Mouse (Mus musculus): Measurements from ENCODE around the gene Igsf21. TPM values are rescaled to one million over a fixed set of nuclear protein-coding genes. Genes with fewer than 3 reads are reported as not detected.

Igsf21 gene
- polyA plus RNA-seq, 1 experiment from 2014 or later, result 50.9 TPM

DNA sequence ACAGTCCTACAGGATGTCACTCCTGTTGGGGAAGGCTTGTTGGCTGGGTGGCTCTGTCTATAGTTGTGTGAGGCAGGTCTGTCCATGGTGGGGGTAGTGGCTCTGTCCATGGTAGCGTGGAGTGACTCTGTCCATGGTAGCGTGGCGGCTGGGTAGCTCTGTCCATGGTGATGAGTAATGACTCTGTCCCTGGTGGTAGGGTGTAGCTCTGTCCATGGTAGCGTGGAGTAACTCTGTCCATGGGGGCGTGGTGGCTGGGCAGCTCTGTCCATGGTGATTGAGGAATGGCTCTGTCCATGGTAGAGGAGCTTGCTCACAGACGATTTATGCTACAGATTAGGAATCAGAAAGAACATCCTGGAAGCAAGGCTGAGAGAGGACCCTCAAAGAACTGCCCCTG lies 12.4 kb upstream of the Igsf21 start:
- WGBS, result 10% methylated on average over 6 of the region's 6 CpGs
- H3K27ac ChIP-seq (ENCODE audit: low read length), result no peak overlapping the region
- H3K4me3 ChIP-seq (replicated peaks; ENCODE audit: low read length), result no peak overlapping the region
- H3K27me3 ChIP-seq (replicated peaks; ENCODE audit: control insufficient read depth, insufficient read depth, low read length), result no peaks in the 10 kb centered on the region
- H3K4me2 ChIP-seq (ENCODE audit: low read length), result no peak overlapping the region
- ATAC-seq, result no peak
- H3K9me3 ChIP-seq (ENCODE audit: control insufficient read depth, low read length), result no peaks in the 10 kb centered on the region
- no peaks in the 10 kb centered on the region for H3K36me3 ChIP-seq (ENCODE audit: control insufficient read depth, insufficient read depth)
- H3K4me1 ChIP-seq (replicated peaks; ENCODE audit: control insufficient read depth, insufficient read depth, low read length), result no peaks in the 10 kb centered on the region
- no peak overlapping the region for H3K9ac ChIP-seq (replicated peaks; ENCODE audit: low read depth, low read length)

DNA sequence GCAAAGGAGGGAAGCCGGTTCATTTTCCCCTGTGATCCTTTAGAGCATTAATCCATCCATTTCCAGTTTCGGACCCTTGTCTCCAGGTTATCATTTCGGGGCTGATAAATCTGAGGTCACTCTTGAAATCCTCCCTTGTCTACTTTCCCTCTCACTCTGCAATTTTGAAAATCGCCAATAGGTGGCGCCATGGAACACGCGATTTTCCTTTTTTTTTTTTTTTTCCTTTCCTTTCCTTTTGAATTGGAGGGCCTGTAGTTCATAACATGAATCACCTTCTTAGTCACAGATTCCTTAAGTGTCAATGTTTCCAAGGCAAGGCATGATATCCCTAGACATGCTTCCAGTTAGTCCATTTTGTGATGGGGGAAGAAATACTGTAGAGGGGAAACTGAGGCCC lies 5.8 kb upstream of the Igsf21 start:
- WGBS, result 7% methylated on average over 7 of the region's 7 CpGs
- no peak for ATAC-seq
- Histone ChIP-seq H3K4me1 (replicated peaks; ENCODE audit: control insufficient read depth, insufficient read depth, low read length) (peaks cover 7% of the 10 kb centered on the region), H3K9ac (replicated peaks; ENCODE audit: low read depth, low read length) (no peak overlapping the region), H3K9me3 (ENCODE audit: control insufficient read depth, low read length) (no peaks in the 10 kb centered on the region), H3K27me3 (replicated peaks; ENCODE audit: control insufficient read depth, insufficient read depth, low read length) (peaks cover 8% of the 10 kb centered on the region; the same call in 1 of the 2 replicates), H3K4me3 (replicated peaks; ENCODE audit: low read length) (no peak overlapping the region), H3K27ac (ENCODE audit: low read length) (no peak overlapping the region), H3K4me2 (ENCODE audit: low read length) (no peak overlapping the region), H3K36me3 (ENCODE audit: control insufficient read depth, insufficient read depth) (no peaks in the 10 kb centered on the region)

DNA sequence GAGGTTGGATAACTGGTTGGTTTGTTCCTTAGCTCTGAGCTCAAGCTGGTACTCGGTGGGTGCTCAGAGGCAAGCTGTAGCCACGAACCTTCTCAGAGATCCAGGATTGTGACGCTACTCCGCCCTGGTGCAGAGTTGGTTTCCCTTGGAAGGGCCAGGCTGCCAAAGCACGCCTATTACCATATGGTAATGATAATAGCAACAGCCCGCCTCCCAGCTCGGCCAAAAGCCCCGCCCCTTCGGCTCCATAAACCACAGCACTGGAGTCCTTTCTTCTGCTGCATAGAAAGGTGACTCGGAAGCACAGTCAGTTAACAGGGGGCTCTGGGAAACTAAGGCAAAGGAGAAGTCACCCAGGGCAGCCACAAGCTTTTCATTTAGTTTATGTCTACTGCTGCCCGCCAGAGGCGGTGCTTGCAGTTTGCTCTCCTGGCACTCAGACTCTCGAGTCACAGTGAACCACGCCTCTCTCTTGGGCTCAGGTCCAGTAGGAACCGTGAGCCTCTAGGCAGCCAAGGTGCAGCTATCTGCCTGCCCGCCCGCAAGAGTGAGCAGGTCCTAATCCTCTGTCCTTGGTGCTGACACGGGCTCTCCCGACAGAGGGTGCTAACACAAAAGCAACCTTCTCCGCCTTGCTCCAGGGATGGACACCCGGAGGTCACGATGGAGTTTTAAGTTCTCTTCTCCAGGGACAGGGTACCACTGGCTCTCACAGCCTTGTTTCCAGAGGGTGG lies 2.6 kb upstream of the Igsf21 start:
- no peaks in the 10 kb centered on the region for H3K9me3 ChIP-seq (ENCODE audit: control insufficient read depth, low read length)
- no peak overlapping the region for H3K27ac ChIP-seq (ENCODE audit: low read length)
- WGBS, result 3% methylated on average over 22 of the region's 22 CpGs
- peaks cover 12% of the 10 kb centered on the region; the same call in 1 of the 2 replicates for H3K27me3 ChIP-seq (replicated peaks; ENCODE audit: control insufficient read depth, insufficient read depth, low read length)
- H3K4me1 ChIP-seq (replicated peaks; ENCODE audit: control insufficient read depth, insufficient read depth, low read length), result peaks cover 28% of the 10 kb centered on the region
- H3K4me3 ChIP-seq (replicated peaks; ENCODE audit: low read length), result no peak overlapping the region
- peak; percentile 26 for ATAC-seq
- H3K36me3 ChIP-seq (ENCODE audit: control insufficient read depth, insufficient read depth), result no peaks in the 10 kb centered on the region
- peak overlapping the region; percentile 18 for H3K4me2 ChIP-seq (ENCODE audit: low read length)
- no peak overlapping the region for H3K9ac ChIP-seq (replicated peaks; ENCODE audit: low read depth, low read length)

DNA sequence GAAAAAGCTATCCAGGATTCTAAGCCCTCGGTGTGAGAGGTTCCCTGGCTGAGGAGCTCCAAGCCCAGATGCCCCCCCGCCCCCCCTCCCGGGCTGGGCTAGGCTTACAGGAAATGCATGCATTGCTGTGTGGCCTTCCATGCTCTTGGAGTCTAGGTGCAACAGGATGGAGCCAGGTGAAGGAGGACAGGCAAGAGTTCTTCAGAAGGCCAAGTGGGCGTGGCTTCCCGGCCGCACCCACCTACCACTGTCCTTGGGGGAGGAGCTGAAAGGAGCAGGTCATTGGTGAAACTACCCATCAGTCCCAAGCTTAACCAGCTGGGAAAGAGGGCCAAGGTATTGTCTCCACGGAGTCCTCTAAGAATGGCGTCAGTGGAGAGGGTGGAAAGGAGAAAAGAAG lies 1.8 kb upstream of the Igsf21 start:
- Histone ChIP-seq H3K4me2 (ENCODE audit: low read length) (no peak overlapping the region), H3K4me1 (replicated peaks; ENCODE audit: control insufficient read depth, insufficient read depth, low read length) (peaks cover 34% of the 10 kb centered on the region), H3K4me3 (replicated peaks; ENCODE audit: low read length) (no peak overlapping the region), H3K36me3 (ENCODE audit: control insufficient read depth, insufficient read depth) (no peaks in the 10 kb centered on the region), H3K9ac (replicated peaks; ENCODE audit: low read depth, low read length) (no peak overlapping the region), H3K9me3 (ENCODE audit: control insufficient read depth, low read length) (no peaks in the 10 kb centered on the region), H3K27ac (ENCODE audit: low read length) (no peak overlapping the region), H3K27me3 (replicated peaks; ENCODE audit: control insufficient read depth, insufficient read depth, low read length) (peaks cover 13% of the 10 kb centered on the region; the same call in 1 of the 2 replicates)
- WGBS, result 1% methylated on average over 8 of the region's 8 CpGs
- ATAC-seq, result no peak

DNA sequence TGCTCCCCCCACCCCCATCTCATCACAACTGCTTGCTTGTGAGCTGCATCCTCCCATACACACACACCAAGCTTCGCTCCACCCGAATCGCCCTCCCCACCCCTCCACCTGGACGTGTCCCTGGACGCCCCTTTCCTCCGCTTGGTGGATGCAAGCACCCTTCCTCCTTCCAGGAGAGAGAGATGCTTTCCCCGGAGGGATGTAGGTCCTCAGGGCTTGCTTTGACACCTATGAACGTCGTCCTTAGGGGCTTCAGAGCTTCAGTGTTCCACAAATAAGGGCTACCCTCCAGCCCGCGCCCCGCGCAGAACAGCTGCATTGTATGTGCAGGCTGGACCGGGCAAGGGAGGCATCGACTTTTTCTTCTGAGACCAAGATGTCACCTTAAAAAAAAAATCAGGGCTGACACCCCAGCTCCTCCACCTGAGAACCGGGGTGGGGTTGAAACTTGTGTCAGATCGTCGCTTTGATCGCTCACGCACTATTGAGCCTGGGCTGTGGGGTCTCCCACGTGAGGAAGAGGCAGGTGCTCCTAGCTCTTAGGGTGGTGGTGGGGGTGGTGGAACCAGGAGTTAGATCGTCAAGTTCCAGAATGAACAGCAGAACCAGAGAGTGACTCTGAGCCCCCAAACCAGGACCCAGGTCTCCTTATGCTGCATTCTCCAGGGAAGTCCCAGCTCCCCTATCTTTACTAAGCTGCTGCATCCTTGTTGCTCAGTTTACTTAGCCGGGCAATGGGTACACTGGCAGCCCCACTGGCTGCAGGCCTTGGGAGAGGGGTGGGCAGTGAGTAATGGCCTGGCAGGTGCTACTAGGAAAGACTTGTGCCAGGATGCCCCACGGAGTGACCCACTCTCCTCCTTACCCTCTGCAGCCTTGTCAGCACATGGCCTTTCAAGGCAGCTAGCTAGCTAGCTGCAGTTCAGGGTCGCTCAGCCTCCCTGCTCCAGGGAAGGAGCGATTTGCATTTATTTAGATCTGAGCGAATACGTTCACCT lies 721 bp upstream of the Igsf21 start:
- Histone ChIP-seq H3K4me1 (replicated peaks; ENCODE audit: control insufficient read depth, insufficient read depth, low read length) (peaks cover 36% of the 10 kb centered on the region), H3K36me3 (ENCODE audit: control insufficient read depth, insufficient read depth) (no peaks in the 10 kb centered on the region), H3K9me3 (ENCODE audit: control insufficient read depth, low read length) (no peaks in the 10 kb centered on the region), H3K4me2 (ENCODE audit: low read length) (peak overlapping the region; percentile 66), H3K9ac (replicated peaks; ENCODE audit: low read depth, low read length) (peak overlapping the region; percentile 75; the same call in 1 of the 2 replicates), H3K27ac (ENCODE audit: low read length) (no peak overlapping the region), H3K4me3 (replicated peaks; ENCODE audit: low read length) (peak overlapping the region; percentile 52), H3K27me3 (replicated peaks; ENCODE audit: control insufficient read depth, insufficient read depth, low read length) (peaks cover 18% of the 10 kb centered on the region; the same call in 1 of the 2 replicates)
- peak; percentile 5; the same call in 1 of the 2 replicates for ATAC-seq
- 6% methylated on average over 28 of the region's 28 CpGs for WGBS

DNA sequence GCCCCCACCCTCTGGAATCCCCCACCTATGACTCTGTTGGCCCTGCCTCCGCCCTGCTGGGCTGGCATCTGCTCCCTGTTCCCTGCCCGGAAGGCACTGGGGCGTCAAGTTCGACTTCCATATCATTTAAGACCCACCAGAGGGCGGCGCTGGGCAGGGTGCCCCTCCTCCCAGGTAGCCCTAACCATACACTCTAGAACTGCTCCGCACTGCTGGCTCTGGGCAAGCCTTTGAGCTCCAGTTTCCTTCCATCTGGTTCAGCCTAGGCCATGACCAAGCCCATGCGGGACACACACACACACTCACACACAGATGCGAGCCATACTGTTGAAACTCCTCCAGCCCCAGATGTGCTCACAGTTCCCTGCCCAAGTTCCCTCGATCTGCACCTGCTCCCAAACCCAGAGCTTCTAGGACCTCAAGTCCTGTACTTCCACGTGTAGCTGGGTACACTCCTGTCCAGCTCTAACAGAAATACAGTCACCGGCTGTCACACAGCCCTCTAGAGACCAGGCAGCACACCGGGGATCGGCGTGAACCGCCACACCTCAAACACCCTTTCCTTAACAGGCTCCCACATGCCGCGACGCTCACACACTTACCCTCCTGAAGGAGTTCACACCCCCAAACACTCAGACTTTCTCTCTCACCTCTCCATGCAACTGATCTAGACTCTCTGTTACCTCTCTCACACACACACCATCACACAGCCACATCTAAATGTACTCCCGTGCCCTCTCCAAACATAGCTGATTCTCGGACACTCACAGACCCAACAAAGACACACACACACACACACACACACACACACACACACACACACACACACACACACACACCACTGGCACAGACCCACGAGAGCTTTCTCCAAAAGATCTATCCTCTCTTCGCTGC lies 1.1 kb downstream of the Igsf21 start:
- ATAC-seq, result peak; percentile 22
- H3K4me1 ChIP-seq (replicated peaks; ENCODE audit: control insufficient read depth, insufficient read depth, low read length), result peaks cover 37% of the 10 kb centered on the region
- H3K36me3 ChIP-seq (ENCODE audit: control insufficient read depth, insufficient read depth), result no peaks in the 10 kb centered on the region
- no peak overlapping the region; the same call in 1 of the 2 replicates for H3K27ac ChIP-seq (ENCODE audit: low read length)
- H3K4me2 ChIP-seq (ENCODE audit: low read length), result peak overlapping the region; percentile 66
- H3K4me3 ChIP-seq (replicated peaks; ENCODE audit: low read length), result peak overlapping the region; percentile 52
- WGBS, result under 1% methylated on average over 23 of the region's 23 CpGs
- peak overlapping the region; percentile 75 for H3K9ac ChIP-seq (replicated peaks; ENCODE audit: low read depth, low read length)
- H3K9me3 ChIP-seq (ENCODE audit: control insufficient read depth, low read length), result no peaks in the 10 kb centered on the region
- peaks cover 13% of the 10 kb centered on the region; the same call in 1 of the 2 replicates for H3K27me3 ChIP-seq (replicated peaks; ENCODE audit: control insufficient read depth, insufficient read depth, low read length)

DNA sequence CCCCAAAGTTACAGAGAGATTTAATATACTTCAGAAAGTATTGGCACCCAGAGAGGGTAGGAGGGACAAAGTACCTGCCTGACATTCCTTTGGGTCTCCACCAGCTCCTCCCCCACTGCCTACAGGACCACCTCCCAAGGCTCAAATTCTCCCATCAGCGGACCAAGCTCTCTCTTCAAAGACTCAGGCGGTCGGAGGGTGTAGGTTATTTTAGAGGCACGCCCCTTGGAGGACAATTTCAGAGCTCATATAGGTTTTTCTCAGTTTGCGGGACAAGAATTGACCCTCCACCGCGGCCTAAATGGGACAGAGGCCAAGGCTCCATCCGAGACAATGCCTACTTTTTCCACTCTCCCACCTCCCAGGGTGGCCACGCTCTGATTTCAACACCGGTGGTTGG lies 1.7 kb downstream of the Igsf21 start:
- 2% methylated on average over 10 of the region's 10 CpGs for WGBS
- Histone ChIP-seq H3K27me3 (replicated peaks; ENCODE audit: control insufficient read depth, insufficient read depth, low read length) (peaks cover 12% of the 10 kb centered on the region; the same call in 1 of the 2 replicates), H3K27ac (ENCODE audit: low read length) (no peak overlapping the region), H3K36me3 (ENCODE audit: control insufficient read depth, insufficient read depth) (no peaks in the 10 kb centered on the region), H3K4me1 (replicated peaks; ENCODE audit: control insufficient read depth, insufficient read depth, low read length) (peaks cover 37% of the 10 kb centered on the region), H3K4me2 (ENCODE audit: low read length) (peak overlapping the region; percentile 66), H3K9ac (replicated peaks; ENCODE audit: low read depth, low read length) (no peak overlapping the region; the same call in none of the 2 replicates), H3K4me3 (replicated peaks; ENCODE audit: low read length) (peak overlapping the region; percentile 52), H3K9me3 (ENCODE audit: control insufficient read depth, low read length) (no peaks in the 10 kb centered on the region)
- ATAC-seq, result no peak

DNA sequence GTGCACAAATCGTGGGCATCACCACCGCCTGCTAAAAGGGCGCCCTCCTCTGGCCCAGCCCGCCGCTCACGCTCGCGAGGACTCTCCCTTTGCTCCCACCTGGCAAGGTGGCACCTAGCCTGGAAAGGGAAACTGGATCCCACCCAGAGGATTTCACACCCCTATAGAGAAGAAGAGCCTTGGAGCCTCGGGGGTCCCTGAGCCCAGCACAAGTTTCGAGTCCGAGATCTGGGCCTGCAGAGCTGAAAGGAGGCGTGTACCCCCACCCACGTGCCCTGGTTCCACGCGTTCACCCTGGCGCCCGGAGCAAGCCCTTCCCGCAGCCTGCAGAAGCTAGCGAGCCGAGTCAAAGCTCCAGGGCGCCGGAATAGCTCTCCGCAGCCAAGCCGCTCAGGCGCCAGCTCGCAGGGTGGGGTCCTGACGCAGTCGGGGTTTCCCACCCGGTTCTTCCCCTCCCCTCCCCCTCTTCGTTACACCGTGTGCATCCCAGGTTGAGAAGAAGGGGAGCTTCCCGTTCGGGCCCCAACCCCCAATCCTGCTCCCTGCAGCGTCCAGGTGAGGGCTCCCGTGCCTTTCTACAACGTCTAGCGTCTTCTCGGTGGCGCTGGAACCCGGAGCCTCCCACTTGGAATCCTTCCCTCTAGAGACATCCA lies 2.3 kb downstream of the Igsf21 start:
- Histone ChIP-seq H3K4me2 (ENCODE audit: low read length) (peak overlapping the region; percentile 66), H3K27ac (ENCODE audit: low read length) (no peak overlapping the region), H3K9ac (replicated peaks; ENCODE audit: low read depth, low read length) (peak overlapping the region; percentile 54), H3K9me3 (ENCODE audit: control insufficient read depth, low read length) (no peaks in the 10 kb centered on the region), H3K27me3 (replicated peaks; ENCODE audit: control insufficient read depth, insufficient read depth, low read length) (peaks cover 10% of the 10 kb centered on the region; the same call in 1 of the 2 replicates), H3K4me3 (replicated peaks; ENCODE audit: low read length) (peak overlapping the region; percentile 52), H3K4me1 (replicated peaks; ENCODE audit: control insufficient read depth, insufficient read depth, low read length) (peaks cover 36% of the 10 kb centered on the region), H3K36me3 (ENCODE audit: control insufficient read depth, insufficient read depth) (no peaks in the 10 kb centered on the region)
- ATAC-seq, result no peak
- 2% methylated on average over 40 of the region's 40 CpGs for WGBS
